Mouse (Mus musculus): ENCODE measurements at regions not wholly inside any gene's neighbourhood (a gene's known extent, or its start where the extent isn't known, plus 50 kb on each side); places are given as distances from the start of the nearest gene placed in this dataset.

DNA sequence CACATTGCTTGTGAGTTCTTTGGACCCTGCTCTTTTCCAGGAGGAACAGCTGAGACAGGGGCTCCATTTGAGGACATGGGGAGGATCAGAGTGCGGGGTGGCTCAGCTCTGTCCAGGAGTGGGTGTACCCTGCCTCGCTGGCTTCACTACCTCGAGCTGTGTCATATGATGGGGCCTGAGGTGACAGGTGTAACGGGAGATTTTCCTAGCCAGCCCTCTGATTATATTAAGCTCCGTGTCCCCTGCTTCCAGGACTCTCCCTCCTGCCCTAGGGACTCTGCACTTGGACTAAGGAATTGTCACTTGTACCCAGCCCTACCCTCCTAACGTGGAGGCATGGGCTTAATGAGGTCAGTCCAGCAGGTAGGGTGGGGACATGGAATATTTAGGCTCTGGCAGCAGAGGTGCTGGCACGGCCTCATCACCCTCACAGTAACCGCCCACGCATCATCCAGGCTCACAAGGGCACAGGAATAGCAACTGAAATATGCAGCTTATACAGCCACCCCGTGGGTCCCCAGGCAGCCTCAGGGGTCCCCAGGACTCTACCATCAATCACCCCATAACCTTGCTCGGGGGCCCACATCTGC, 78.1 kb upstream of the 1600014C23Rik start:
- DNase-seq (ENCODE audit: low spot score) = no peak
- intact Hi-C loops (cut with DNase I) = no loop called here

DNA sequence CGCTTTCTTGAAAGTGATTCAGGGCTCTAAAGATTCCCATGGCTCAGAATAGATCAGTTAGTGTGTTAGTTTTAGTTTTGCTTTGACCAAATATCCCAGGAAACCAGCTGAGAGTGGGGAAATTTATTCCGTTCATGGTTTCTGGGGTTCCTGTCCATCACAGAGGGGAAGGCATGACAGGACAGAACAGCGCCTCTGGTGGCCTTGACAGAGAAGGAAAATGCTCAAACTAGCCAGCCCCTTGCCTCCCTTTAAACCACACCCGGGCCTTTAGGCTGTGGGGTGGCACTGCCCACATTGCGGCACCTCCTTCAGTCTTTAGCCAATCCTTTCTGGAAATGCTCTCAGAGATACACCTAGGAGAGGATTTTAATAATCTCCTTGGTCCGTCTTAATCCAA, 76.1 kb upstream of the 1600014C23Rik start:
- DNase-seq (ENCODE audit: low spot score) = no peak
- intact Hi-C loops (cut with DNase I) = no loop called here

DNA sequence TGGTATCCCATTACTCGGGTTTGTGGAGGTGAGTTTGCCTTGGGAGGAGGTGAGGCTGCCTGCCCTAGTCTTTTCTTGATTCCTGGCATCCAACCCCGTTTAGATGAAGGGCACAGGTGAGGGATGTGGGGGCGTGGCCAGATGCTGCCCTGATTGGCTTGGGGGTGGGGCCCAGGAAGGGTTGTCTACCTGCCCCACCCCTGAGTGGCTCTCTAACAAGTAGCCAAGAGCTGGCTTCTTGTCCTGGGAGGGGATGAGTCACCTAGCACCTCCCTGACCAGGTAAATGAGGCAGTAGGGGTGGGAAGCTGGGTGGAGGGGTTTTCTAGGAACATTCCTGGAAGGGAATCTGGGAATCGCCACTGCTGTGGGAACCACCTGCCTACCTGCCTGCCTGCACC, 74.7 kb upstream of the 1600014C23Rik start:
- intact Hi-C loops (cut with DNase I) = no loop called here
- DNase-seq (ENCODE audit: low spot score) = no peak

DNA sequence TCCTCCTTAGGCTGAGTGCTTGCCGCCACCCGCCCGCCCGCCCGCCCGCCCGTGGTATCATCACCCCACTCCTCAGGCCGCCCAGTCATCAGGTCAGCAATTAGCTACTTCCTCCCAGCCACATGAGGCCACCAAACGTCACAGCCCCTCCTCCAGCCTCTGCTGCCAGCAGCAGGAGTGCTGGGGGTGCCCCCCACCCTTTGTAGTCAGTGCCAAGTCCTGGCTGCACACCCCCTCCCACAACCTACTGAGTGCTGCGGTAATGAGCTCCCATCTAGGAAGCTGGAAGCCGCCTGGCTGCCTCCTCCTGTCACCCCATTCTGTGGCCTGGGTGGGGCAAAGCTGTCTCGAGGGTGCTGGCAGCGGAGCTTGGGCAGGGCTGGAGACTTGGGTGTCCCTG, 73.8 kb upstream of the 1600014C23Rik start:
- no peak for DNase-seq (ENCODE audit: low spot score)
- intact Hi-C loops (cut with DNase I) = no loop called here

DNA sequence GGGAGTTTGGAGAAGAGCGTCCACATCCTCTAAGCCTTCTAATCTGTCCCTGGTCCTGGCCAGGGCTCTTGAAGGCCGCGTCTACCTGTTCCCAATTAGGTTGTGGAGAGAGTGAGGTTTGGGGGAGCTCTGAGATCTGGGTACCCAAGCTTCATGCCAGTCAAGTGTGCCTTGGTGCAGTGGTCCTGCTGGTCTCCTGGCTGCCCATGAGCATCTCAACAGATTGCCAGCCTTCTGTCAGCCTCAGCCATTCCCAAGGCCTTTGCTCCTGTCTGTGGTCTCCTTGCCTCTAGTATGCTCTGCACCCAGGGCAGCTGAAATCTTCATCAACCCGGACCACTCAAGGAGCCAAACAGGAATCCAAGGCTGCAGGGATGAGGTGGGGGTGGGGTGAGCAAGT, 73.2 kb upstream of the 1600014C23Rik start:
- DNase-seq (ENCODE audit: low spot score) = no peak
- intact Hi-C loops (cut with DNase I) = no loop called here

DNA sequence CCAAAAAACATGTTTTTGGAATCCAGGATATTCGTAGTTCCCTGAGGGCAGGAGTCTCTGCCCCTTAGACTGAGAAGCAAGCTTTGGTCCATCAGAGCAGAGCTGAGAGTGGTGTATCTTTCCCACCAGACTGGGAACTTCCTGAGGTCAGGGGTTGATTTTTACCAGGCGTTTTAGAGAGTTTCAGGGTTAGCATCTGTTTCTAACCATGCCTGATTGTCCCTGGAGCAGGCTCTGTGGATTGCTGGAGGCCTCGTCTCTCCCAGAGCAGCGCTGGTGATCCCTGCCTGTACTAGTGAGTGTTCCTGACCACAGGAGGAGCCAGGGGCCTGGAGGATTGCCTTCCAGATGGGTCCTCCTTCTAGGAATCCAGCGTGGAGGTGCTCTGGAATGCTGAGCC, 72.8 kb upstream of the 1600014C23Rik start:
- intact Hi-C loops (cut with DNase I) = no loop called here
- DNase-seq (ENCODE audit: low spot score) = no peak

DNA sequence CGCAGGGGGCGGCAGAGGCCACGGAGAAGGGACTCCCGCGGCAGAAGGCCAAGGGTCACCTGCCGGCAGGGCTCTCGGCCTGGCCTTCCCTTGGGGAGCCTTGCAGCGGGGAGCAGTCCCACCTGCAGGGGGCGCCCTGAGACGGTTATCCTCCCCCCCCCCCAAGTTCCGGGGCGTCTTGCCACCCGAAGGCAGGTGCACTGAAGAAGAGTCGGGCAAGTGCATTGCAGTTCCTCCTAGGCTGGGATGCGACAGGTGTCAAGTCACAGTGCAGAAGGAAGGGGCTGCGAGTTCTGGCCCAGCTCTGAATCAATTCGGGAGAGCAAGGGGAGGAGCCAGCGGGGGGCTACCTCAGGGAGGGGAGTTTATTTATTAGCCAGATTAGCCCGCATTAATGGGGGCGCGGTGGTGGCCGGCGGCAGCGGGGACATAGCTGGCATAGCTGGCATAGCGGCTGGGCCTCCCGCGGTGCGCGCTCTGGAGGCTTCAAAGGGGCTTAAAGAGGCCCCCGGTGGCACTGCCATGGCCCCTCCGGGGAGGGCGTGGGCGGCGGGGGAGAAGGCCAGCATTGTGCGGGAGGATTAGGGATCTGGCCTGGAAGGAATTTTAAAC, 71.9 kb upstream of the 1600014C23Rik start:
- DNase-seq (ENCODE audit: low spot score) = no peak
- intact Hi-C loops (cut with DNase I) = no loop called here

DNA sequence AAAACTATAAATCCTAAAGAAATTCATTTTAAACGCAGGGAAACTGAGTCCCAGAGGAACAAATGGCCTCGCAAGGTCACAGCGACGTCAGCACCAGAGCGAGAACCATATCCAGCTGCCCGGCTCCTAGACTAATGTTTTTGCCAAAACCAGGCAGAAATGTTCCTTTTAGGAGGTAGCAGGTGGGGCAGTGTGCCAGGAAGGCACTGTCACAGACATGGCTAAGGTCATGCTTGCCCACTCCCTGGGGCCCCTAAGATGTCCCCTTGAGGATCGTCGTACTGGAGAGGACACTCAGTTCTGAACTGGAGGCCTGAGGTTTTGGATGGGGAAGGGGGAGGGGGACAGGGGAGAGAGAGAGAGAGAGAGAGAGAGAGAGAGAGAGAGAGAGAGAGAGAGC, 69.7 kb upstream of the 1600014C23Rik start:
- intact Hi-C loops (cut with DNase I) = loop anchor here (5.0 kb wide), 1 partner anchor 36 kb away; no protein-coding TSS in a partner anchor
- no peak for DNase-seq (ENCODE audit: low spot score)

DNA sequence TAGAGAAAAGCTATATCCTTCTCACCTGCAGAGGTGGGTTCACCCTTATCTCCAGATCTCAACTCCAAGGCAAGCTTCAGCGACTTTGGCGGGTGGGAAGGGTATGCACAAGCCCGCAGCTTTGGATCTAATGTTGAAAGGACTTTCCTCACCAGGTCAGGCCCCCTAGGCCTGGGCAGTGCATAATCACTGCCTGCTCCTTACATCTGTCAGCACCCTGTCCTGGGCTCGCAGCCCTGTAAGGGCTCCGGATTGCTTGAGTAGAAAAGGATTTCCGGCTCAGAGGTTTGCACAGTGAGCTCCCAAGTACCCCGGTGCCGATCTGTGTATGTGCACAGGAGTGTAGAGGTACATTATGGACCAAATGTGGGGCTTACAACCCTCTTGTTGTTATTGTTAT, 68.8 kb upstream of the 1600014C23Rik start:
- DNase-seq (ENCODE audit: low spot score) = no peak
- intact Hi-C loops (cut with DNase I) = loop anchor here (5.0 kb wide), 1 partner anchor 35 kb away; no protein-coding TSS in a partner anchor

DNA sequence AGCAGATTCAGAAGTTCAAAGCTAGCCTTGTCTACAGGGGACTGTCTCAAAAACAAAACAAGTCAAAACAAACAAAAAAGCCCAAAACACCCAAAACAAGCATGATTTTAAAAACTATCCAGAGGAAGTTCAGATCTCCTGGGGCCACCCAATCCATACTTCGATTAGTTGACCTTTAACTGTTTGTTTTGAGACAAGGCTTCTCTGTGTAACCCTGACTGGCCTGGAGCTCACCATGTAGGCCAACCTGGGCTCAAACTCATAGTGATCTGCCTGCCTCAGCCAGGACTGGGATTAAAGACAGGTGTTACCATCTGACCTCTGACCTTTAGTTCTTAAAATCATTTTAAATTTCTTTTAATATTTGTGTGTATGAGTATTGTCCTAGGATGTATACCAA, 66.1 kb upstream of the 1600014C23Rik start:
- DNase-seq (ENCODE audit: low spot score) = no peak
- intact Hi-C loops (cut with DNase I) = loop anchor here (5.0 kb wide), 1 partner anchor 32 kb away; no protein-coding TSS in a partner anchor

DNA sequence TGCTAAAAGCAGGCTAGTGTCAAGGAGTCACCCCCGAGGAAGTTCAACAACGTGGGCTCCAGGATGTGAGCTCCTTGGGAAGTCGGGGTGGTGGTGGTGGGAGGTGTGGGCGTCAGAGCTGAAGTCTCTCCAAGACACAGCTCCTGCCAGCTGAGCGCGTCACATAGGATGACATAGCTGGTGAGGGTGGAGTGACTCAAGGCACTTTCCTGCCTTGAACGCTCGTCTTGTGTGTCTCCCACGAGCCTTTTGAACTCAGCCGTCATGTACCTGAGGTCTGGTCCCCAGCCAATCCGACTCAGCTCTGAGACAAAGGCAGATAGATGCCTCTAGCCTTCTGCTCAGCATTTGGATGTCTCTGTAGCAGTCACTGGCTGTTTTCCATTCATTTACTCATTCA, 65.4 kb upstream of the 1600014C23Rik start:
- intact Hi-C loops (cut with DNase I) = no loop called here
- DNase-seq (ENCODE audit: low spot score) = no peak

DNA sequence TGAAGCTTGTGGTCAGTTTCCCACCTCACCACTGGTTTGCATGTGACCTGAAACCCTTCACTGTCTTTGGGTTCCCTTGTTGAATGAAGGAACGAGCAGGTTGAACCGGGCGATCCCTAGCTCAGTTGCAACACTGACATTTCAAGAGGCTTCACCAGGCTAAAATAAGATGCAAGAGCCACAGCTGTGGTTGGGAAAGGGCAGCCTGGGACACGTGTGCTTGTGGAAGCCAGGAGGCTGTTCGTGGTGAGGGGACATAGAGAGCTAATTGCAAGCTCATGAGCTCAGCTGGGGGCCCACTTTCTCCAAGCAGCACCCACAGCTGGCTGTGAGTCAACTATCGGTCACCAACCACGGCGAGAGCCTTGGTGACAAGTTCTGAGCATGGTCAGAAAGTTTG, 64.8 kb upstream of the 1600014C23Rik start:
- intact Hi-C loops (cut with DNase I) = no loop called here
- no peak for DNase-seq (ENCODE audit: low spot score)

DNA sequence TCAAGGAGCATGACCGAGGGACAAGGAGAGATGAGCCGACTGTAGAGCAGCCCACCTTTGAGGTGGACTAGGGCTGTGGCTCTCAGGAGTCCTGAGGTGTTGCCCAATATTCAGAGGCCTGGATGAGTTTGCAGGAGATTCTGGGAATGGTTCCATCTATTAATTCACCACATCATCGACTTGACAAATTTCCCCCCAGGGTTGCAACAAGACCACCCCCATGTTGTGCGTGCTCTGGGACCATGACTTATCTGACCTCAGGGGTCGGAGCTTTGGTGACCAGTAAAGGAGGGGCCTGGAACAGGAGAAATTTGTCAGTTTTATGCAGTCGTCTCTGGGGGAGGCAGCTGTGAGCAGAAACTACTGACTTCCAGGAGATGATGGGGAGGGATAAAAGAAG, 63.5 kb upstream of the 1600014C23Rik start:
- no peak for DNase-seq (ENCODE audit: low spot score)
- intact Hi-C loops (cut with DNase I) = no loop called here

DNA sequence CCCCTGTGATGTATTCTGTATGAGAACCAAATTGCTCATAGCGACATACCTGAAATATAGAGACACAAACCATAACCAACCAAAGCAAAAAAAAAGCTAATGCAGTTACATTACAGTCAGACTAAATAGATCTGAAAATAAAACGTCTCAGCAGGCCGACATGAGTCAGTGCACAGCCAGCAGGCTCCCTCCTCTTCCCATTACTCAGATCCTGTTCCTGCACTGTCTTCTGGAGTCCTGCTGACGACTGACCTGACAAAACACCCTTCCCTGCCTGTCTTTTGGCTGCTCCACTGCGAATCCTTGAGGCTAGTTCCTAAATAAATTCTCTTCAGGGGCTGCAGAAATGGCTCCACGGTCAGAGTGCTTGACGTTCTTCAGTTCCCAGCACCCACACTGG, 61.3 kb upstream of the 1600014C23Rik start:
- intact Hi-C loops (cut with DNase I) = no loop called here
- no peak for DNase-seq (ENCODE audit: low spot score)

DNA sequence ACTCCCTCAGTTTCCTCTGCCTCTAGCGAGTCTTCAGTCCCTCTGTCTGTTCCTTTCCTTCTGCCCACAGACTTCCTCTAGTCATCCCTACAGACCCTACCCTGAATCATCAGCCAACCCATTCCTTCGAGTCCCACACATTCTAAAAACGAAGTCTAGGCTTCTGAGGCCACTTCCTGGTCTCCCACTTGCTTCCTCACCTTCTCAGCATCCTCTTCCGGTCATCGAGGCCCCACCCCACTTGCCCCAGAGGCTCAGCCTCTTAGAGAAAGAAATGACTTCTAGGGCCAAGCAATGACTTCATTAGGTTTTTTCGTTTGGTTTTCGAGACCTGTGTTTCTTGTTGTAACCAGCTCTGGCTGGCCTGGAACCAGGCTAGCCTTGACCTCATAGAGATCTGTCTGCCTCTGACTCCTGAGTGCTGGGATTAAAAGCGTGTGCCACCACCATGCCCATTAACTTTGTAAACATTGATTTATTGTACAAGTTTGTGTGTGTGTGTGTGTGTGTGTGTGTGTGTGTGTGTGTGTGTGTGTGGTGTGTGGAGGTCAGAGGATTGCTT, 57.4 kb upstream of the 1600014C23Rik start:
- intact Hi-C loops (cut with DNase I) = no loop called here
- no peak for DNase-seq (ENCODE audit: low spot score)

DNA sequence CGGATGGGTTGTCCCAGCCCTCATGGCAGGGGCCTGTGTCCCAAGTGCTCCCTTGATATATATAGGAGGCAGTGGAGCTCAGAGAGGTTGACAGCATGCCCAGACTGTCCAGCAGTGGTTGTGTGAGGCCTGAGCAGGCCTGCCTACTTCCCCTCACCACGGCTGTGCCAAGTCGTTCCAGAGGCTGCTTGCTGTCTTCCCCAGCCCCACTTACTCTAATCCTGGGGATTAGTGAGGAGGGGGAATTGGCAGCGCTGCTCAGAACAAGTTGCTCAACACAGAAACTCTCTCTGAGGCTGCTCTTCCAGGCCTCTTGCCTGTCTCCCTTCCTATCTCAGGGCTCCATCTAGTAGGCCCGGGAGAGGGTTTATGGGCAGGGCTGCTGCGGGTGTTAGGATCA, 56.1 kb upstream of the 1600014C23Rik start:
- no peak for DNase-seq (ENCODE audit: low spot score)
- intact Hi-C loops (cut with DNase I) = no loop called here

DNA sequence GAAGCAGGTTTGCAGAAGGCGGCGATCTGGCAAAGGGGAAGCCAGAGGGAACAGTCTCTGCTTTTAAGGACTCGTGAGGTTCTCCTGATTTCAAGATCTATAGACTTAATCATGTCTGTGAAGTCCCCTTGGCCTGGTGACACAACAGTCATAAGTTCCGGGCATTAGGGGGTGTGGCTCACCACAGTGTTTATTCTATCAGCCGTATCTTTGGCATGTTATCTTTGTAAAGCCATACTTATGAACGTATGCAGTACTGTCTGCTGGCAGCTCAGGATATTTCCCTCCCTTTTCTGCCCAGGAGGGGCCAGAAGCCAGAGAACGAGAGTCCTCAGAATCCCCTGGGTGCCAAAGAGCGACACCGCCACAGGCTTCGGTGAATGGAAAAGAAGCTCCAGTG, 51.3 kb upstream of the 1600014C23Rik start:
- intact Hi-C loops (cut with DNase I) = no loop called here
- no peak for DNase-seq (ENCODE audit: low spot score)

DNA sequence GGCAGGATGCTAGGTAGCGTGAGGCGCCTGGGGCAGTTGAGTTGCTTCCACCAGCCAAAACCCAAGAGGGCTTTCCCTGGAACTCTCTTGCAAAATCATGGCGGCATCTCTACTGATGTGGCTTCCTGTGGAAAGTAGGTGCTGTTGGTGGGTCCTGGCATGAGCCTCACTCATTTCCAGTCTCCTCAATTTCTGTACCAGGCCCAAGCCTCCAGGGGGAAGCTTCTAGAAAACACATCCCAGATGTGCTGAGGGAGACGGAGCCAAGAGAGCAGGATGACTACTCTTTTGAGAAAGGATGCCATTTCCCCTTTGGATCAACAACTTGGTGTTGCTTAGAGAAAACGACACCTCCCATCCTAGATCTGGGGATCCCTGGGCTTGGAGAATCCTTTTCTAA, 50.9 kb upstream of the 1600014C23Rik start:
- no peak for DNase-seq (ENCODE audit: low spot score)
- intact Hi-C loops (cut with DNase I) = no loop called here
